Mouse (Mus musculus): Measurements from ENCODE around the gene Eef1akmt3.
"Not testable (repeated sequence)": the region's sequence is repeated elsewhere in the genome, so short reads cannot be mapped to it uniquely, and the experiment has no call there.

Eef1akmt3 gene

DNA sequence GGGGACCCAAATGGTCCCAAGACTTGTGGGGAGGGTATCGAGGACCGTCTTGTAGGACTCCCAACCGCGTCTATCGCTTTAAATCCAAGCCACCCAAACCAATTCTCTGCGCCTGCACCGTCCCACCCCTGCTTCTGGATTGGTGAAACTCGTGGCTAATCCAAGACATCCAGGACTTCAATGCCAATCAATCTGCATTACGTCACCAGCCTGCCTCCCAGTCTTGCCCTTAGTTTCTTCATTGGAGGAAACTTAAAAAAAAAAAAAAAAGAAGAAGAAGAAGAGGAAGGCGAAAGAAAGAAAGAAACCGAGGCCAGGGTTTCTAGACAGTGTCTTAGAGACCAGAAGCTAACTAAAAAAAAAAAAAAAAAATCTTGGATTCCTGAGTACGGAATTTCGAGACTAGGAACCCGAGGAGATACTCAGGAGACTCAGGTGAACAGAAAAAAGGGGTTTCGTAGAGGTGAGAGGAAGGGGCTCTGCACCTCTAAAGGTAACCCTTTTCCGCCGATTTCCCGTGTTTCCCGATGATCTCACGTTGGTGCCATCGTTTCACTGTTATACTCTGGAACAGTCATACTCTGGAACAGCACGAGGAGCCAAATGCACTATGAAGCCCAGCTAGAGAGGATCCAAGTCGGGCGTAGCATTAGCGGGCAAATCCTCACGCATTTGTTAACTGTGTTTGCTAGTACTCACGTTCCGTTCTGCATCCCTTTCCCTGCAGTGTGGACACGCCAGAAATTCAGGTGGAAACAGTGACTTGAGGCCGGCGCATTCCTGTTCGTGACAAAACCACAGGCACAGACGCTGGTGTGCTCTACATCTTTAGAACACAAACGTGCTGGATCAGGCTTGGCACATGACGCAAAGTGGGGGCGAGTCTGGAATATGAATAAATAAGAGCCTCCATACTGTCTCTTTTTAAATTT is 29.1 kb upstream of the Eef1akmt3 start, which contains the start of gene Tspan31:
Gene Tspan31, minus strand, starts transcription at position 75 of the 932 bp plus-strand sequence.
- peak in 1 of 2 experiments; percentile 52 for DNase-seq

DNA sequence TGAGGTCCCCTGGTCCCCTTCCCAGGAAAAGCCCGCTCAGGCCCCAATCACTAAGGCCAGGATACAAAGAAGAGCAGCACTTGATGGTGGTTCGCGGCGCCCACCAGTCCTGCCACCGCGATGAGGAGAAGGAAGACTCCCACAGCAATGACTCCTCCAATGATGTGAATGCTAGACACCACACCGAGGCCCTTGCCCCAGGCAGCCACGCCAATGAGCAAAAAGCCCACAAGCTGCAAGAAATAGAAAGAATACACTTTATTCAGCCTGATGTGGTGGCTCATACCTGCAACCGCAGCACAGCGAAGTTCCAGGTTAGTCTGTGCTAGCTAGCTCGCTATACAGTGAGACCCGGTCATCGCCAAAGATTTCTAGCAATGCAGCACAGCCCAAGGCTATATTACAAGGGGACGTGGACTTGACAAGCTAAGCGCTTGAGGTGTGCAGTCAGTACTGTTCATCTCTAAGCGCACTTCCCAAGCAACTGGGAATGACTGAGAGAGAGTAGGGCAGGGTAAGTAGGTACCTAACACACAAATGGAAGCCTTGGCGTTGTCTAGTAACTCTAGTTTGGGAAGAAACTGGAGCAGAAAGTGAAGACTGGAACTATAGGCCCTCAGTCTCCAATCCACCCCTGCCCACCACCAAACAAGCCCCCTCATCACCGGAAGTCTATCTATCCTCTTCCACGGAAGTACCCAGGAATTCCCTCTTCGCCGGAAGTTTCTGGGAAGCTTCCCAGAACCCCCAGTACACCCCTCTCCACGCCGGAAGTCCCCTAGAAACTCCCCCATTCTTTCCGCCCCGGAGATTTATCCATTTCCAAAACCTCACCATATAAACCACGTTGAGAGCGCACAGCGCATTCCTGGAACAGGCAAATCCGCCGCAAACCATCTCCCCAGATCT is 28.2 kb upstream of the Eef1akmt3 start:
- DNase-seq = no peak

DNA sequence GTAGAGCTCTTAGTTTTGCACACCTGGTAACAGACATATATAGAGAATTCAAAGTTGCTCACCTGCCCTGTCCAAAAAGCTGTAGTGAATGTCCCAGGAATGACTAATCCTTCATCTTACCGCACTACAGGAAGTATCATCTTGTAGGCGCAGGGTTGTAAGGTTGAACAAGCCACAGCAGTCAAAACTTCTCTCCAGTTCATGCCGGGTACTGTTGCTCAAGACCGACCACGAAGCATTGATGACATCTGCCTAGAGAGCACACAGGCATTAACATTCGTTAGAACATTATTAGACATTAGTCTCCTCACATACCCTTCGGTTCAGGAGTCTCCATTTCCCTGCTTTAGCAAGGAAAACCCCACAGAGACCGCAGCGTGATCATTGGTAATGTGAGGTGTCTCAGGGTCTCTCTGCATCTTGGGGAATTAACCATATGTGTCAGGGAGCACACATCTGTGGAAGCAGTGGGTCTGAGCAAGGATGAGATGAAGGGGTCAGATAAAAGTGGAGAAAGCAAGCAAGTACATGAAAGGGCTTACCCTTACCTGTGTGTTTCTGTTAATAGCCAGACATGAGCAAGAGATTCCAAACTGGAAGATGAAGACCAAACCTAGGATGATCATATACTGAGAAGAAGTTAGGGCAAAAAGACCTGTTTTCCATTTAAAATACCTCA is 27.2 kb upstream of the Eef1akmt3 start:
- DNase-seq = no peak

DNA sequence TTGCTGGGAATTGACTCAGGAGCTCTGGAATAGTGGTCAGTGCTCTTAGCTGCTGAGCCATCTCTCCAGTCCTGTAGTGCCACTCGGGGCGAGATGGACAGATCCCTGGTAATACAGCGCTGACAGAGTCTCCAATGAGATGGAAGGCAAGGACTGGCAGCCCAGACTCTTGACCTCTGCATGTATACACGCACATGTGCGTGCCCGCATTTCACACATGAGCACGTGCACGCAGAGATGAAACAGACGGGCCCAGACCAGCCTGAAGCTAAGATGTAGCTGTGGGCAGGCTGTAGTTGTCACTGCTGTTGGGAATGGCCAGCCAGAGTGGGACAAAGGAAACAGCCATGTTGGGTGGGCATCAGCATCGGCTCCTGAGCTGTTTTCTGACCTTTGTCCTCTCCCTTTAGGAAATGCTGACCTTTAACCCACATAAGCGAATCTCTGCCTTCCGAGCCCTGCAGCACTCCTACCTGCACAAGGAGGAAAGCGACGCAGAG is 25.3 kb upstream of the Eef1akmt3 start:
- DNase-seq = no peak

DNA sequence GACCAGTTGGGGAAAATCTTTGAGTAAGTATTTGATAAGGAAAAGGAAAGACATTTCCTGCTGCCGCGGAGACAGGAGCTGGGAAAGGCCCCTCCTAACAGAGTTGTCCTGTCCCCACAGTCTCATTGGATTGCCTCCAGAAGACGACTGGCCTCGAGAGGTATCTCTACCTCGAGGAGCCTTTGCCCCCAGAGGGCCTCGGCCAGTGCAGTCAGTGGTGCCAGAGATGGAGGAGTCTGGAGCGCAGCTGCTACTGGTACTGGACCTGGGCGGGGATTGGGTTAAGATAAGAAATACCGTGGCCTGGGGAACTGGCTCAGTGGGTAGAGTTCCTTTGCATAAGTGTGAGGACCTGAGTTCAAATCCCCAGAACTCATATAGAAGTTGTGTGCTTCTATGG is 24.7 kb upstream of the Eef1akmt3 start:
- DNase-seq = no peak

DNA sequence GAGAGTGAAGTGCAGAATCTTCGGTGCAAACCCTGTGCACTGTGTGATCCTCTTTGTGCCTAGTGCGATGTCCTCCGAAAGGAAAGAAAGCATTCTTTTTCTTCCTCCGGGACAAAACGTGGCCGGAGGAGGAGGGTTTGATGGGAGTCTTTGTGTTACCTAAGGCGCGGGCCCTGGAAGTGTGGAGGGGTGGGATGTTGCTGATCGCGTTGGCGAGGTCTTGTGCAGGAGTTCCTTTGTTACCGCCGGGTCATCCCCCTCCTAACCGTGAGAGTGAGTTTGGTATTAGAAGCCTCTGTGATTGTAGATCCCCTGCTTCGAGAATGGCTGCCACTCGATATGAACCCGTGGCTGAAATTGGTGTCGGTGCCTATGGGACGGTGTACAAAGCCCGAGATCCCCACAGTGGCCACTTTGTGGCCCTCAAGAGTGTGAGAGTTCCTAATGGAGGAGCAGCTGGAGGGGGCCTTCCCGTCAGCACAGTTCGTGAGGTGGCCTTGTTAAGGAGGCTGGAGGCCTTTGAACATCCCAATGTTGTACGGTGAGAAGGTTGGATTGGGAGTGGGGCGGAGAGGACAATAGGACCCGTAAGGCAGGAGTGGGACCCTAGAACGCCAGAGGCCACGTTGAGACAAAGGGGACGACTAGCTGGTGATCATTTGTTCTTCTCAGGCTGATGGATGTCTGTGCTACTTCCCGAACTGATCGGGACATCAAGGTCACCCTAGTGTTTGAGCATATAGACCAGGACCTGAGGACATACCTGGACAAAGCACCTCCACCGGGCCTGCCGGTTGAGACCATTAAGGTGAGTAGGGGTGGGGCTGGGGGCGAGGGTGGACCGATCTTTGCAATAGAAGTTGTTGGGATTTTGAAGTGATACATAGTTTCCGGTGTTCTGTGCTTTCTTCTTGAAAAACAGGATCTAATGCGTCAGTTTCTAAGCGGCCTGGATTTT is 22.9 kb upstream of the Eef1akmt3 start:
- peak; percentile 35 to 49 for DNase-seq

DNA sequence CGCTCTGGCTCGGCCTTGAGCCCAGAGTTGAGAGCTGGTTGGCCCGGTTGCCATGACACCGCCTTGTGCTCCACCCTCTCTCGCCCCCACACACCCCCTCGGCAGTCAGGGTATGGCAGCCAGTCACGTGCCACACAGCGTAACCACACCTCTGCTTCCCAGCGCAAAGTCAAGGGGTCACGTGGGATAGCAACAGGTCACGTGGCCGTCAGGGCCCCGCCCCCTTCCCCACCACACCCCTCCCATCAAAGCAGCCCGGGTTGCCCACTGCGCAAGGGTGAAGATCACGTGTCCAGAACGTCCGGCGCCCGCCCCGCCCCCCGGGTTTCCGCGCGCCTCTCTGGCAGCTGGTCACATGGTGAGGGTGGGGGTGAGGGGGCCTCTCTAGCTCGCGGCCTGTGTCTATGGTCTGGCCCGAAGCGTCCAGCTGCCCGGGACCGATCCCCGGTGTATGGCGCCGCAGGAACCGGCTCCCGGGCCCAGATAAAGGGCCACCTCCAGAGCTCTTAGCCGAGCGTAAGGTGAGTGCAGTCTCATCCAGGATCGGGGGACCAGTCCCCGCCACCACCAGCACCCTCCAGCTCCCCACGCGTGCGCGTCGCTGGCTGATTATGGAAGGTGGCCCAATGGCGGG is 22.0 kb upstream of the Eef1akmt3 start, which contains the start of gene Cdk4:
Gene Cdk4, plus strand, starts transcription at position 296 of the 634 bp plus-strand sequence.
- peak; percentile 96 to 97 for DNase-seq

DNA sequence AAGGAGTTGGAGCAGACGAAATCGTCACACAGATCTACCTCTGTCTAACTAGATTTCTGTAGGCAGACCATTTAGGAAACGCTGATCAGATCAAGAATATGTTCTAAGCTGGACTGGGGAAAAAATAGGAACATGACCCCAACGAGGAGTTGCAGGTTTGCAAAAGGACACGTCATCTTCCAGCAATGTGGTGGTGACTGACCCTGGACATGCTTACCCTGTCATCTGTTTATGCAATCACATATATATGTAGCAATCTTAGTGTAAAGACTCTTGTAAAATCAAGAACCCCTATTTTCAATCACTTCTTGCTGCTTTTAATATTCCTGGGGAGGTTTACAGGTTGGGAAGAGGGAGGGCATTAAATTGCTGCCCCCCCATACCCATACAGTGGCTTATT is 21.2 kb upstream of the Eef1akmt3 start:
- DNase-seq = no peak

DNA sequence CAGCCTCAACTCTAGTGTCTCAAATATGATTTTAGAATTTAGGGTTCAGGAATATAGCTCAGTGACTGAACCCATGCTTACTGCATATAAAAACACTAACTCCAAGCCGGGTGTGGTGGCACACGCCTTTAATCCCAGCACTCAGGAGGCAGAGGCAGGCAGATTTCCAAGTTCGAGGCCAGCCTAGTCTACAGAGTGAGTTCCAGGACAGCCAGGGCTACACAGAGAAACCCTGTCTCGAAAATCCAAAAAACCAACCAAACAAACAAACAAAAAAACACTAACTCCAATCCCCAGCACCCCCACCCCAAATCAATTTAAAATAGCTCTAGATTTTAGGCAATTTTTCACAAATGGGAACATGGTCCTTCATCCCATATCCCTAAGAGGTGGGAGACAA is 20.8 kb upstream of the Eef1akmt3 start:
- DNase-seq = not testable (repeated sequence)

DNA sequence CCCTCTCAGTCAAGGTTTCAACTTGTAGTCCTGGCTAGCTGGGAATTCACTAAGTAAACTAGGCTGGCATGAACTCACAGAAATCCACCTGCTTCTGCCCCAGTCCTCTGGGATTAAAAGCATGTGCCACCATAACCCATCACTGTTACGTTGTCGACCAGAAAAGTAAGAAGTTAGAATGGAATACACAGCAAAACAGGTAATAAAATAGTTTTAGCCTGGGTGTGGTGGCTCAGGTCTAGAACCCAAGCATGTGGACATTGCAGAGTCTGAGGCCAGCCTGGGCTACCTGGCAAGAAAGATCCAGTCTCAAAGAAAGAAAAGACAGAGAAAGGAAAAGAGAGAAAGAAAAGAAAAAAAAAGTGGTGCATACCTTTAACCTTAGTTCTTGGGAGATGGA is 20.2 kb upstream of the Eef1akmt3 start:
- DNase-seq = no peak

DNA sequence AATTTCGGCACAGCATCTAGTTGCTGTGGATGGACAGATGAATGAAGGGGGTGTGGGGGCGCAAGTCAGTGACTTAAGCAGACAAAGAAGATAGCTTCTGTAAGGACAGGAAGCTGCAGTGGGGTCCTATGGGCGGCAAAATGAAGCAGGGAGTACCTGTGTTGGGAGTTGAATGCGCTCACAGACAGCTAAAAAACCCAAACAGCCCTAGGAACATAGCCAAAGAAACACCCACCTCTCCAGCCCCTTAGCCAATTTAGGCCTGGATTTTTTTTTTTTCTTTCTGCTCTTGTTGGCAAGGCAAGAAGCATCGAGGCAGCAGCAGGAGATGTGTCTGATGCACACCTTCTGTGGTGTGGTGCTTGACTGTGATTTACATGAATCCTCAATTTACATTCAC is 19.8 kb upstream of the Eef1akmt3 start:
- no peak for DNase-seq

DNA sequence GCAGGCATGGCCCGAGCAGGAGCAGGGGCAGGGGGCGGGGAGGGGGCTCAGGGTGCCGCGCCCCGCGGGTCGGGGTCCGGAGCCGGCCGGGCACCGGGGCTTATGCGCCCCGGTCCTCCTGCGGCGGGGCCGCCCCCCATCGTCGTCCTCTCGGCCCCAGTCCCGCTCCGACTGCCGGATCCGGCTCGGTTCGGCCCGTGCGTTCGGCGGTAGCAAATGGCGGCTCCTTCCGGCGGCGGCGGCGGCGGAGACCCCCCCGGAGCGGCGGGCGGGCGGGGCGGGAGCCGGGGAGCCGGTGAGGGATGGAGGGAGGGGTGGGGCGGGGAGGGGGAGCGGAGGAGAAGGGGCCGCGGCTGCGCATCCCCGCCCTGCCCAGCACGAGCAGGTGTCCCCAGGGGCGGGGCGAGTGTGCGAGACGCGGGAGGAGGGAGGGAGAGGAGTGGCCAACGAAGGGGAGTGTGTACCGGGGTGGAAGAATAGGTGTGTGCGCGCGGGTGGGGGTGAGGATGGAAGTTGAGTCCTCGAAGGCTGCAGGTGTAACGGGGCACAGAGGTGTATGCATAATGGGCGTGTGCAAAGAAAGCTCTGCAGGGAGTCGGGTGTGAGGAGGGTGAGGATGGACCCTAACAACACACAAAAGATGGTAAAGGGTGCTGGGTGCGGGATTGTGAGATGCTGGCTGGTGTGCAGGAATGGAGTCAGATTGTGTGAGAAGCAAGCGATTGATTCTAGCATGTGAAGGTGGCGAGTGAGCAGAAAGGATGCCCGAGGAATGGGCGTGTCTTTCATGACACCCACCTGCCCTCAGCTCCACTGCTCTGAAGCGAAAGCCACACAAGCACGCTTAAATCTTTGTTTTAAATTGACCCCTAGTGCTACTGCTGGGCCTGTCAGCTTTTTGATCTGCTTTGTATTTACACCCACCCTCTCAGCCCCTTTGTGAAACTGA is 18.9 kb upstream of the Eef1akmt3 start, which contains the start of gene March9:
Gene March9, minus strand, starts transcription at position 217 of the 949 bp plus-strand sequence.
- peak; percentile 83 to 90 for DNase-seq

DNA sequence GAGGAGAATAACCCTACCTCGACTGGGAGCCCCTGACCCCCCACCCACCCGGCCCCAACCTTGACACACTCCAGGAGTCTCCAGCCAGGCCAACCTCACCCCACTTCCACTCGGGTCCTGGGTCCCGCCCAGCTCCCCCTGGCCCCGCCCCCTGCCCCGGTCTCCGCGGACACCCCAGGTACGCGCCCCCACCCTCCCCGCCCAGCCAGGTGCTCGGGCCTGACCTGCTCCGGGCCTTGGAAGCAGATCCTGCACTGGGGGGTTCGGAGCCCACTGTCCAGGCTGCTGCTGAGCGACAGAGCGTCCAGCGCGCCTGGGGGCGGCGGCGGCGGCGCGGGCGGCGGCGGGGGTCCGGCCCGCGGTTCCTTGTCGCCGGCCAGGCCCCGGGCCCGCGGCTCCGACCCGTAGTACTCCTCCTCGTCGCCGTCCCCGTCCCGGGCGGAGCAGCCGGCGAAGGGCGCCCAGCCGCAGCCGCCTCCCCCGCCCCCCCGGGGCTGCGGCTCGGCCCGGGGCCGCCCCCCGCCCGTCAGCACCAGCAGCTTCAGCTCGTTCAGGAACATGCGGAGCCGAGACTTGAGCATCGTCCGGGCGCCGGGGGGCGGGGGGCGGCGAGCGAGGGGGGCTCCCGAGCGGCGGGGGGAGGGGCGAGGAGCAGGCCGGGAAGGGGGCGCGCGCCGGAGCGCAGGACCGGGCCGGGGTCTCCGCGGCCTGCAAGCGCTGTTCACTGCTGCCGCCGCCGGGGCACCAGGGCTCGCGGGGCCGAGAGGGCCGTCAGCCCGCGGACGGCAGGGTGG is 18.1 kb upstream of the Eef1akmt3 start:
- peak in 1 of 2 experiments; percentile 58 for DNase-seq

DNA sequence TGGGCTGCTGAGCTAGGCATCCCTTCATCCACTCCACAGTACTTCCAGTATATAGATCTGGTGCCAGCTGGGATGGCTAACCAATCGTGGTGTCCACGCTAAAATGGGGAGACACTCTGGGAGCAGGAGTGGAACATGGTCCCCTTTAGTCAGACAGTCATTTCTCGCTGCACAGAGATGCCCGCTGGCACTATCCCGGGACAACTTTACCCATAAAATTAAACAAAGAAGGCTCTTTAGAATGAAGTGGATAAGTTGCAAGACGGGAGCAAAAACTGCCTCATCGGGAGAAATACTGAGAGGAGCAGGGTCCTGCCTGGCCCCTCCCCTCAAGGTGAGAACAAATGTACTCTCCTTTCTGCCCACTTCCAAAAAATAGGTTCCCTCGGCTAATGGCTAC is 17.4 kb upstream of the Eef1akmt3 start:
- no peak for DNase-seq

DNA sequence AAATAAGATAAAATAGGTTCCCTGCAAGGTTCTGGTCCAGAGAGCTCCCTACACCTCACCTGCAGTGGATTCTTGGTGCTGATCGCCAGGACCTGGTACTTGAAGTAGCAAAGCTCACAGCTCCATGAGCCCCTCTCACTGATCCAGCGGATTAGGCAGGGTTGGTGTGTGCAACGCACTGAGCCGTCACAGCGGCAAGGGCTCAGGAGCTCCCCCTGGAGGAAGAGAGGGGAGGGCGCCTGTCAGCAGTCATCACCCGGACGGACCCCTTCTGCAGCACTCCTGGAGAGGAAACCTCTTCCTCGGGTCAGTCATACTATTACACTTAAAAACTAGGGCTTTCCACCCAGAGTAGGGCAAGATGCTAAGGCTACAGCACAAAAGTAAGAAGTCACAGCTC is 16.8 kb upstream of the Eef1akmt3 start:
- DNase-seq = peak; percentile 81 to 82

DNA sequence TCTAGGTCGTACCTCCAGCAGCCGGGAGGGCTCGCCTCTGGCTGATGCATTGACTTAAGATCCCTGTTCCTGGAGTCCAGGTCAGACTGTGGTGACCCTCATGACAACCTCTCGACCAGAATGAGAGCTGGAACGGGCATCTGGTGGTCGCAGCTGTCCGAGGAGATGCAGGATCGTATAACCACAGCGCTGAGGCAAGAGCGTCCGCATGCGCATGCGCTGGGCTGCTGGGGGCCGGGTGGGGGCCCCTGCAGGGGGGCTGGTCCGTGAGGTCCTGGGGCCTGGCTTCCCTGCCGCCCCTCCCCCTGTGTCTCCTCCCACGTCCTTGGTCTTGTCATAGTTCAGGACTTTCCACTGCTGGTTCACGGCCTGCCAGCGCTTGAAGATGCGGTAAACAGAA is 15.2 kb upstream of the Eef1akmt3 start:
- DNase-seq = no peak

DNA sequence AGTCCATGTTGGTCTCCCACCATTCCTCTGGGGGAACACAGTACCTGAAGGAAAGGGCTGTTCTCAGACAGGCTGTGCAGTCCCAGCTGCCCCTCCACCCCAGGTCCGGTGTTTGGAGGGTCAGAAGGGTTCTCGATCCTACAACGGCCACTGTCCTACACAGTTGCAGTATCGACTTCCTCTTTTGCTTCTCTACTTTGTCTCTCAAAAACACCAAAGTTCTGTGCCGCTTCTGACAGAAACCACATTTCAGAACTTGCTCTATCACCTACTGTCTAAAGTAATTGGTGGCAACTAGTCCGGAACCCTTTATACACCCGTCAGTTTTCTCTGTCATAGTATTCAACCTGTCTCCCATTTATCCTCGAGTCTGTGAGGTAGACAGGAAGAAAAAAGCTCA is 14.1 kb upstream of the Eef1akmt3 start:
- DNase-seq = no peak

DNA sequence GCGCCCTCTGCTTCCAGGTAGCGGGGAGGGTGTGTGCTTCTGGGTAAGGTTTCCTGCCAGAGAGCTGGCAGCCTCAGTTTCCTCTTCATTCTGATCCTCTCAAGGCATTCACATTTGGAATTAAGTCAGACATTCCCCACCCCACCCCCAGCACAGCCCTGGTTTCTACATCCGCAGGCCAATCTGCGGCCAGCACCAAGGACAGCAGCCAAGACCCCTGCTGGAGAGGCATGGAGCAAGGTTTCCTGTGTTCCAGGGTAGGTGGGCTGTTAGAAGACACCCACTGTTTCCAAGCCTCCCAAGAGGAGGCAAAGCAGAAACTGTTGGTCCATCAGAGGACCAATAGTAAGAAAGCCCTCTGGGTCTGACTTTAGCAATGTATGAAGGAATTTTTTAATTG is 13.3 kb upstream of the Eef1akmt3 start:
- DNase-seq = no peak

DNA sequence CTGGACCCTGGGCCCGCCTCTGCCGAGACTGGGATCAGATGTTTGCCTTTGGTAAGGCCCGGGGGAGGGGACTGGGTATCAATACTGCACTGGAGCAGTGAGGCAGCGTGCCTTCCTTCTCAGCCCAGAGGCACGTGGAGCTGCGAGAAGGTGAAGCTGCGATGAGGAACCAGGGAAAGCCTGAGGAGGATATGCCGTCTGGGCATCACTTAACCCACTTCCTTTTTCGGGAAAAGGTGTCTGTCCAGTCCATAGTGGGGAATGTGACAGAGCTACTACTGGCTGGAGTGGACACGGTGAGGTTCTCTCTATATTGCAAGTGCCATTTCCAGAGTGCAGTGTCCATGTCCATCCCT is 8.8 kb upstream of the Eef1akmt3 start:
- DNase-seq = no peak
